ENCODE assay signal across 9 mouse cellular contexts in genomic region chr6:124485414-124486144, GRCm38 (mm10). TPM values are rescaled to one million over a fixed set of nuclear protein-coding genes. Genes with fewer than 3 reads are reported as not detected.
DNase-seq lines count a peak whose midpoint lies in the region; ATAC-seq and TF ChIP-seq lines count a peak whose summit lies in the region.
"Had no signal": no experiment of that assay in that cellular context is flagged by ENCODE, and none has a peak within 500 bp of the region (broad histone marks: within the 10 kb centered on the region; RNA-seq: fewer than 3 reads in every experiment).

No protein-coding gene starts in this region.

- ATAC-seq in forebrain, embryonic 15.5 days (replicated peaks) = peak; percentile 92
- ATAC-seq in liver, embryonic 16.5 days (ENCODE audit: low read depth) = no peak
- no peak for ATAC-seq in erythroid progenitor cell, adult 5-6 weeks (replicated peaks; ENCODE audit: low FRiP score, poor library complexity, severe bottlenecking)

- peak overlapping the region; percentile 42 for H3K4me2 ChIP-seq in forebrain, embryonic 15.5 days (replicated peaks)
- H3K4me2 ChIP-seq in liver, embryonic 16.5 days (ENCODE audit: low read depth, low read length) = 0 out of 2 replicates have a peak overlapping the region, but pooled peaks have one; percentile 12

- H3K27ac ChIP-seq in cerebellum, adult 2 months (ENCODE audit: insufficient read depth, low read length) = no peak overlapping the region
- no peak overlapping the region for H3K27ac ChIP-seq in forebrain, embryonic 15.5 days (replicated peaks)
- H3K27ac ChIP-seq in liver, embryonic 16.5 days (ENCODE audit: low read length) = no peak overlapping the region

- no peaks in the 10 kb centered on the region for H3K36me3 ChIP-seq in E14TG2a.4 (ENCODE audit: insufficient read depth, low read length)
- no peaks in the 10 kb centered on the region for H3K36me3 ChIP-seq in forebrain, embryonic 15.5 days
- H3K36me3 ChIP-seq in liver, embryonic 16.5 days (ENCODE audit: control insufficient read depth, insufficient read depth) = no peaks in the 10 kb centered on the region

- H3K4me1 ChIP-seq in cerebellum, adult 2 months (ENCODE audit: control insufficient read depth, insufficient read depth, low read length) = no peaks in the 10 kb centered on the region
- peaks cover 28% of the 10 kb centered on the region for H3K4me1 ChIP-seq in E14TG2a.4 (replicated peaks; ENCODE audit: low read depth, low read length)
- no peaks in the 10 kb centered on the region for H3K4me1 ChIP-seq in forebrain, embryonic 15.5 days
- H3K4me1 ChIP-seq in liver, embryonic 16.5 days (ENCODE audit: control insufficient read depth, low read depth, low read length) = peaks cover 7% of the 10 kb centered on the region

- peak in 1 of 2 experiments; percentile 40 for DNase-seq in cerebellum, adult 2 months
- no peak for DNase-seq in cerebellum, adult 18-20 months
- no peak for DNase-seq in thymus, postnatal 10 days (ENCODE audit: low spot score in 2 of 2)
- no peak for DNase-seq in adipocyte (ENCODE audit: low spot score)
- DNase-seq: cerebellum, adult 9-11 months had no signal

- 32% methylated on average over 21 of the region's 21 CpGs for WGBS in cerebellum, adult 2 months
- WGBS in forebrain, embryonic 15.5 days = 28% methylated on average over 21 of the region's 21 CpGs
- WGBS in liver, embryonic 16.5 days (ENCODE audit: insufficient replicate concordance) = 49% methylated on average over 21 of the region's 21 CpGs

- no peaks in the 10 kb centered on the region for H3K27me3 ChIP-seq in cerebellum, adult 2 months (ENCODE audit: control insufficient read depth, insufficient read depth, low read length)
- H3K27me3 ChIP-seq in E14TG2a.4 (ENCODE audit: insufficient read depth, low read length) = no peaks in the 10 kb centered on the region
- no peaks in the 10 kb centered on the region for H3K27me3 ChIP-seq in forebrain, embryonic 15.5 days
- no peaks in the 10 kb centered on the region for H3K27me3 ChIP-seq in liver, embryonic 16.5 days (ENCODE audit: control insufficient read depth, insufficient read depth, low read depth, low read length)

- TF ChIP-seq CTCF in cerebellum, adult 2 months (IDR thresholded peaks at IDR 0.05; ENCODE audit: borderline replicate concordance, insufficient read depth, low read depth, low read length) = no peak
- TF ChIP-seq CTCF in E14TG2a.4 (conservative IDR thresholded peaks at IDR 0.05; ENCODE audit: low read length) = no peak

- peak overlapping the region; percentile 54 for H3K4me3 ChIP-seq in cerebellum, adult 2 months (replicated peaks; ENCODE audit: insufficient read depth, low read depth, low read length)
- H3K4me3 ChIP-seq in E14TG2a.4 (replicated peaks; ENCODE audit: low read length) = peak overlapping the region; percentile 73
- peak overlapping the region; percentile 31 for H3K4me3 ChIP-seq in forebrain, embryonic 15.5 days
- no peak overlapping the region for H3K4me3 ChIP-seq in liver, embryonic 16.5 days (ENCODE audit: low read depth, low read length)

- H3K9me3 ChIP-seq in E14TG2a.4 (ENCODE audit: low read length) = no peaks in the 10 kb centered on the region
- no peaks in the 10 kb centered on the region for H3K9me3 ChIP-seq in forebrain, embryonic 15.5 days
- no peaks in the 10 kb centered on the region for H3K9me3 ChIP-seq in liver, embryonic 16.5 days (replicated peaks; ENCODE audit: control insufficient read depth, low read length)

- H3K9ac ChIP-seq in forebrain, embryonic 15.5 days (replicated peaks) = 0 out of 2 replicates have a peak overlapping the region, but pooled peaks have one; percentile 11
- H3K9ac ChIP-seq in liver, embryonic 16.5 days (ENCODE audit: low read depth, low read length) = no peak overlapping the region

- TF ChIP-seq POLR2A in cerebellum, adult 2 months (IDR thresholded peaks at IDR 0.05; ENCODE audit: borderline replicate concordance, insufficient read depth, low read length) = no peak

RNA-seq across cellular contexts. Expression of gene C1rl, which starts 7.3 kb away (rescaled TPM):
- polyA plus RNA-seq in cerebellum, adult 2 months (2012; rRNA removed) = 0.20 and 0.27 TPM in 2 replicates
- 0.06 and 0.08 TPM in 2 replicates for polyA plus RNA-seq in forebrain, embryonic 15.5 days (2015; fragmentation: Nextera tagmentation; extraction: Ambion mirVana)
- polyA plus RNA-seq in liver, embryonic 16.5 days (2015; fragmentation: Nextera tagmentation; extraction: Ambion mirVana) = 14.1 and 15.8 TPM in 2 replicates
- 1.8 and 4.2 TPM in 2 replicates for total RNA-seq in erythroid progenitor cell, adult 5-6 weeks (2015; ENCODE audit: low replicate concordance)
- 0.39 and 0.91 TPM in 2 replicates for total RNA-seq in erythroid progenitor cell, adult 5-6 weeks (2017; ENCODE audit: low replicate concordance)

RNA-seq across cellular contexts. Expression of gene Clstn3, which starts 21.0 kb away (rescaled TPM):
- 385 and 434 TPM in 2 replicates for polyA plus RNA-seq in cerebellum, adult 2 months (2012; rRNA removed)
- polyA plus RNA-seq in forebrain, embryonic 15.5 days (2015; fragmentation: Nextera tagmentation; extraction: Ambion mirVana) = 54.7 and 62.1 TPM in 2 replicates
- 4.9 and 5.1 TPM in 2 replicates for polyA plus RNA-seq in liver, embryonic 16.5 days (2015; fragmentation: Nextera tagmentation; extraction: Ambion mirVana)
- total RNA-seq in erythroid progenitor cell, adult 5-6 weeks (2015; ENCODE audit: low replicate concordance) = 6.1 TPM in 1 of 2 replicates, not detected in the other
- 0.68 and 1.0 TPM in 2 replicates for total RNA-seq in erythroid progenitor cell, adult 5-6 weeks (2017; ENCODE audit: low replicate concordance)

RNA-seq across cellular contexts. Expression of gene C1ra, which starts 26.6 kb away (rescaled TPM):
- polyA plus RNA-seq in cerebellum, adult 2 months (2012; rRNA removed) = 0.47 and 0.59 TPM in 2 replicates
- 0.14 and 0.43 TPM in 2 replicates for polyA plus RNA-seq in forebrain, embryonic 15.5 days (2015; fragmentation: Nextera tagmentation; extraction: Ambion mirVana)
- polyA plus RNA-seq in liver, embryonic 16.5 days (2015; fragmentation: Nextera tagmentation; extraction: Ambion mirVana) = 26.7 and 30.1 TPM in 2 replicates
- total RNA-seq in erythroid progenitor cell, adult 5-6 weeks (2015; ENCODE audit: low replicate concordance) = 5.4 TPM in 1 of 2 replicates, not detected in the other
- 0.51 and 2.4 TPM in 2 replicates for total RNA-seq in erythroid progenitor cell, adult 5-6 weeks (2017; ENCODE audit: low replicate concordance)

RNA-seq across cellular contexts. Expression of gene C1s1, which starts 56.6 kb away (rescaled TPM):
- 1.2 and 1.3 TPM in 2 replicates for polyA plus RNA-seq in cerebellum, adult 2 months (2012; rRNA removed)
- 0.34 and 0.47 TPM in 2 replicates for polyA plus RNA-seq in forebrain, embryonic 15.5 days (2015; fragmentation: Nextera tagmentation; extraction: Ambion mirVana)
- polyA plus RNA-seq in liver, embryonic 16.5 days (2015; fragmentation: Nextera tagmentation; extraction: Ambion mirVana) = 75.8 and 79.9 TPM in 2 replicates
- total RNA-seq in erythroid progenitor cell, adult 5-6 weeks (2015; ENCODE audit: low replicate concordance) = 0.84 TPM in 1 of 2 replicates, not detected in the other
- total RNA-seq in erythroid progenitor cell, adult 5-6 weeks (2017; ENCODE audit: low replicate concordance) = 1.4 TPM in 1 of 2 replicates, not detected in the other

Comparison
In these comparisons a context has a peak if more than half of its experiments do, and no peak if none do; other contexts are left out.
1. RNA of gene C1rl, which starts 7.3 kb away (polyA plus RNA-seq): 14.1 to 15.8 TPM in liver, embryonic 16.5 days; 0.20 to 0.27 TPM in cerebellum, adult 2 months and 0.06 to 0.08 TPM in forebrain, embryonic 15.5 days; every median in the first group is over 10 times any median in the second.
2. RNA of gene C1ra, which starts 26.6 kb away (polyA plus RNA-seq): 26.7 to 30.1 TPM in liver, embryonic 16.5 days; 0.47 to 0.59 TPM in cerebellum, adult 2 months and 0.14 to 0.43 TPM in forebrain, embryonic 15.5 days; every median in the first group is over 10 times any median in the second.